ENCODE assay signal across 7 mouse cellular contexts in the genomic region with DNA sequence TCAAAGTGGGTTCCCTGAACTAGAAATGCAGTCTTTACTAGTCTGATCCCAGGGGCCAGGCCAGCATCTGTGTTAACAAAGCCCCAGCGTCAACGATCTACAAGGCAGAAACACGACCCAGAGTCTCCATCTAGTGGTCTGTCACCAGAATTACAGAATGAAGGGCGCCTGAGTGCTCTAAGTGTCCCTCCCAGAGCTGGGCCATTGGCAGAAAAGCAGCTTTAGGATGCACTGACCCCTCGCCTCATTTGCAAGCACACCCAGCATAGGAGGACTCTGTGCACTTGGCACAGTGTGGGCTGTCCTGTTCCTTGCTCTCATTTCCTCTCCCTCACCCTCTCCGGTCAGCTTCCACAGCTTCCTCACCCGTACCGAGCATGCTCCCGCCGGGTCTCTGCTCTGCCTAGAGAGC. TPM values are rescaled to one million over a fixed set of nuclear protein-coding genes. Genes with fewer than 3 reads are reported as not detected.
DNase-seq lines count a peak whose midpoint lies in the region; ATAC-seq and TF ChIP-seq lines count a peak whose summit lies in the region.

No protein-coding gene starts in this region.

- peak; percentile 33 to 53 for DNase-seq in adrenal gland, adult 18-20 months (ENCODE audit: low spot score in 2 of 2)
- DNase-seq in gastrocnemius, postnatal 10 days = peak; percentile 37
- DNase-seq in left cerebral cortex, adult 2 months (ENCODE audit: extremely low spot score in 1 of 2, low spot score in 2 of 2) = peak; percentile 52 to 57
- DNase-seq in right cerebral cortex, postnatal 10 days (ENCODE audit: low spot score in 2 of 2) = peak; percentile 73 to 74

- TF ChIP-seq CTCF in cortical plate, adult 2 months (IDR thresholded peaks at IDR 0.05; ENCODE audit: extremely low read depth, insufficient read depth, low read length) = peak; percentile 82
- TF ChIP-seq CTCF in left cerebral cortex, adult 2 months (IDR thresholded peaks at IDR 0.05) = peak; percentile 92

- no peak overlapping the region for H3K4me3 ChIP-seq in cortical plate, adult 2 months (ENCODE audit: insufficient read depth, low read length)
- H3K4me3 ChIP-seq in left cerebral cortex, adult 2 months = no peak overlapping the region

- no peak for TF ChIP-seq POLR2A in cortical plate, adult 2 months (IDR thresholded peaks at IDR 0.05; ENCODE audit: extremely low read depth, insufficient read depth, low read length)

- ATAC-seq in inflammation-experienced regulatory T-cells, adult 6 months = peak; percentile 76
- ATAC-seq in megakaryocyte progenitor cell, adult 5-6 weeks (replicated peaks; ENCODE audit: poor library complexity) = peak; percentile 94

- no peak overlapping the region for H3K27ac ChIP-seq in cortical plate, adult 2 months (ENCODE audit: insufficient read depth, low read length)
- H3K27ac ChIP-seq in left cerebral cortex, adult 2 months = no peak overlapping the region

- intact Hi-C loops in left cerebral cortex, adult 2 months (cut with DNase I) = loop anchor here (1.0 kb wide), 3 partner anchors 85 to 168 kb away; no protein-coding TSS in a partner anchor

- H3K4me1 ChIP-seq in cortical plate, adult 2 months (ENCODE audit: control insufficient read depth, insufficient read depth, low read length) = no peaks in the 10 kb centered on the region

RNA-seq across cellular contexts. Expression of a gene that starts 29.3 kb away (rescaled TPM):
- total RNA-seq in adrenal gland, adult 18-20 months (2021) = 10 to 100 TPM; 88.2 to 98.6 TPM
- 70.7 and 73.3 TPM in 2 replicates for polyA plus RNA-seq in cortical plate, adult 2 months (2012; rRNA removed)
- 10 to 100 TPM; 77.9 to 80.9 TPM for total RNA-seq in gastrocnemius, postnatal 10 days (2021)
- 10 to 100 TPM; 57.1 to 89.9 (median 83.2) TPM for polyA plus RNA-seq in inflammation-experienced regulatory T-cells, adult 6 months (2017; shearing (Covaris generic))
- total RNA-seq in left cerebral cortex, adult 2 months (2021) = 100 to 1,000 TPM in 1 of 2 experiments, 10 to 100 TPM in 1; 98.0 to 104 TPM
- total RNA-seq in megakaryocyte progenitor cell, adult 5-6 weeks (2015) = 55.9 and 68.2 TPM in 2 replicates
- 111 and 125 TPM in 2 replicates for total RNA-seq in megakaryocyte progenitor cell, adult 5-6 weeks (2017)

RNA-seq across cellular contexts. Expression of a gene that starts 53.9 kb away (rescaled TPM):
- 1 to 10 TPM; 1.9 to 4.3 TPM for total RNA-seq in adrenal gland, adult 18-20 months (2021)
- polyA plus RNA-seq in cortical plate, adult 2 months (2012; rRNA removed) = 1.0 and 1.9 TPM in 2 replicates
- 10 to 100 TPM; 17.4 to 22.4 TPM for total RNA-seq in gastrocnemius, postnatal 10 days (2021)
- polyA plus RNA-seq in inflammation-experienced regulatory T-cells, adult 6 months (2017; shearing (Covaris generic)) = not detected
- 1 to 10 TPM; 1.6 to 2.4 TPM for total RNA-seq in left cerebral cortex, adult 2 months (2021)
- not detected in 2 replicates for total RNA-seq in megakaryocyte progenitor cell, adult 5-6 weeks (2015)
- 0.12 TPM in 1 of 2 replicates, not detected in the other for total RNA-seq in megakaryocyte progenitor cell, adult 5-6 weeks (2017)
